Mouse (Mus musculus) intestine, postnatal 0 days (tissue): ENCODE data around the gene Olfr347. TPM values are rescaled to one million over a fixed set of nuclear protein-coding genes. Genes with fewer than 3 reads are reported as not detected.

ENCODE experiments used
- ATAC-seq: fragments of 200-750 bp; cut with Nextera tagmentation; 2 replicates; pipeline ENCODE4 v1.8.0; 2017; ENCODE audit warnings: mild to moderate bottlenecking, moderate TSS enrichment, moderate library complexity
- H3K27ac ChIP-seq: fragments of 300-500 bp; sonication (generic); 2 replicates; pipeline ENCODE4 v1.5.1; 2014; ENCODE audit warnings: mild to moderate bottlenecking, low read depth, low read length, moderate library complexity
- H3K27me3 ChIP-seq: fragments of 300-500 bp; sonication (generic); replicated peaks from 2 replicates; pipeline ENCODE4 v1.6.1; 2014; ENCODE audit warnings: low read length, mixed read lengths; ENCODE audit not compliant: control insufficient read depth, insufficient read depth
- H3K36me3 ChIP-seq: fragments of 300-500 bp; sonication (generic); 2 replicates; pipeline ENCODE4 v1.6.1; 2014; ENCODE audit warnings: mild to moderate bottlenecking, moderate library complexity; ENCODE audit not compliant: control insufficient read depth, insufficient read depth
- H3K4me1 ChIP-seq: fragments of 300-500 bp; sonication (generic); replicated peaks from 2 replicates; pipeline ENCODE4 v1.6.1; 2014; ENCODE audit warnings: antibody characterized with exemption, low read length, mixed read lengths; ENCODE audit not compliant: control insufficient read depth, insufficient read depth
- H3K4me2 ChIP-seq: fragments of 300-500 bp; sonication (generic); replicated peaks from 2 replicates; pipeline ENCODE4 v1.6.1; 2014; ENCODE audit warnings: low read depth, mild to moderate bottlenecking, moderate library complexity
- H3K4me3 ChIP-seq: fragments of 300-500 bp; sonication (generic); 2 replicates; pipeline ENCODE4 v1.5.1; 2014; ENCODE audit warnings: low read depth, low read length
- H3K9ac ChIP-seq: fragments of 300-500 bp; sonication (generic); 2 replicates; pipeline ENCODE4 v1.6.1; 2014; ENCODE audit warnings: mild to moderate bottlenecking, low read depth, low read length
- H3K9me3 ChIP-seq: fragments of 300-500 bp; sonication (generic); 2 replicates; pipeline ENCODE4 v1.6.1; 2016; ENCODE audit warnings: mixed run types; ENCODE audit not compliant: control insufficient read depth
- CTCF ChIP-seq: sonication (generic); IDR thresholded peaks from 2 replicates; pipeline ENCODE4 v1.5.1; 2016; ENCODE audit warnings: low read depth, mild to moderate bottlenecking, control low read depth, antibody characterized with exemption, moderate library complexity
- WGBS: fragments of 180-500 bp; shearing (Covaris S2); extraction: QIAGEN DNeasy Blood & Tissue Kit; methylation state at CpG from one replicate; pipeline ENCODE4 v1.1.7; 2014; 5-methylcytosine and 5-hydroxymethylcytosine counted together
- polyA plus RNA-seq: library from polyadenylated mRNA; unstranded; fragments of >200 nt; fragmentation: Nextera tagmentation; extraction: Ambion mirVana; gene quantifications from 2 replicates; pipeline ENCODE4 v1.2.1, GENCODE M21; 2015

Gene Olfr347
- not detected in 2 replicates for polyA plus RNA-seq

GRCm38 (mm10) chr2:36731602-36732001 lies at the start of gene Olfr347:
Olfr347 (plus strand) TSS chr2:36731902.
- no peak within 1 kb of the TSS for H3K4me2 ChIP-seq
- no peak for ATAC-seq
- H3K27me3 ChIP-seq: no peaks in the 10 kb centered on the region
- H3K4me3 ChIP-seq: no peak within 1 kb of the TSS
- no peaks in the 10 kb centered on the region for H3K36me3 ChIP-seq
- no peaks in the 10 kb centered on the region for H3K4me1 ChIP-seq
- H3K9me3 ChIP-seq: 0 out of 2 replicates have a peak, but pooled peaks cover 2% of the 10 kb centered on the region
- H3K27ac ChIP-seq: no peak within 1 kb of the TSS
- H3K9ac ChIP-seq: no peak within 1 kb of the TSS
- TF ChIP-seq CTCF: no peak

- no peak within 1 kb of the TSS for H3K9ac ChIP-seq
- no peaks in the 10 kb centered on the region for H3K4me1 ChIP-seq
- no peaks in the 10 kb centered on the region for H3K36me3 ChIP-seq
- no peak for ATAC-seq
- no peak within 1 kb of the TSS for H3K4me2 ChIP-seq
- no peak for TF ChIP-seq CTCF
- H3K27me3 ChIP-seq: no peaks in the 10 kb centered on the region
- no peak within 1 kb of the TSS for H3K27ac ChIP-seq
- 74% methylated on average over 1 of the region's 1 CpGs for WGBS
- H3K9me3 ChIP-seq: no peaks in the 10 kb centered on the region
- no peak within 1 kb of the TSS for H3K4me3 ChIP-seq
Observed at GRCm38 (mm10) chr2:36685488-36685887, 46.2 kb upstream of the Olfr347 start, which contains the start of gene Olfr346. Olfr346 (plus strand) TSS chr2:36685788.

GRCm38 (mm10) chr2:36736226-36736625 lies 4.5 kb downstream of the Olfr347 start:
- ATAC-seq: no peak
- Histone ChIP-seq H3K9ac (no peak overlapping the region), H3K4me1 (no peaks in the 10 kb centered on the region), H3K9me3 (no peaks in the 10 kb centered on the region), H3K4me2 (no peak overlapping the region), H3K27me3 (no peaks in the 10 kb centered on the region), H3K27ac (no peak overlapping the region), H3K4me3 (no peak overlapping the region), H3K36me3 (no peaks in the 10 kb centered on the region)
- no peak for TF ChIP-seq CTCF
- WGBS: 60% methylated on average over 3 of the region's 3 CpGs

GRCm38 (mm10) chr2:36783976-36784375 lies 52.3 kb downstream of the Olfr347 start, which contains the start of gene Olfr348:
Olfr348 (plus strand) TSS chr2:36784276.
- H3K4me2 ChIP-seq: no peak within 1 kb of the TSS
- no peaks in the 10 kb centered on the region for H3K4me1 ChIP-seq
- H3K9ac ChIP-seq: no peak within 1 kb of the TSS
- TF ChIP-seq CTCF: no peak
- no peak within 1 kb of the TSS for H3K4me3 ChIP-seq
- H3K27ac ChIP-seq: no peak within 1 kb of the TSS
- 70% methylated on average over 2 of the region's 2 CpGs for WGBS
- H3K36me3 ChIP-seq: no peaks in the 10 kb centered on the region
- H3K9me3 ChIP-seq: no peaks in the 10 kb centered on the region
- no peaks in the 10 kb centered on the region for H3K27me3 ChIP-seq
- ATAC-seq: no peak

Other genes starting within 250 kb of the Olfr347 start
- not detected in 2 replicates for gene Olfr341, start 249.4 kb upstream of the Olfr347 start, polyA plus RNA-seq
- gene Olfr342, start 206.9 kb upstream of the Olfr347 start, polyA plus RNA-seq: not detected in 2 replicates
- not detected in 2 replicates for gene Olfr344, start 165.2 kb upstream of the Olfr347 start, polyA plus RNA-seq
- not detected in 2 replicates for gene Olfr345, start 91.9 kb upstream of the Olfr347 start, polyA plus RNA-seq
- gene Olfr346, start 46.1 kb upstream of the Olfr347 start, polyA plus RNA-seq: not detected in 2 replicates
- gene Olfr348, start 52.4 kb downstream of the Olfr347 start, polyA plus RNA-seq: not detected in 2 replicates
- gene Olfr50, start 58.6 kb downstream of the Olfr347 start, polyA plus RNA-seq: not detected in 2 replicates
- not detected in 2 replicates for gene Olfr3, start 85.1 kb downstream of the Olfr347 start, polyA plus RNA-seq
- not detected in 2 replicates for gene Olfr350, start 114.4 kb downstream of the Olfr347 start, polyA plus RNA-seq
- gene Olfr351, start 130.8 kb downstream of the Olfr347 start, polyA plus RNA-seq: not detected in 2 replicates
- gene Olfr352, start 136.6 kb downstream of the Olfr347 start, polyA plus RNA-seq: not detected in 2 replicates
- not detected in 2 replicates for gene Olfr353, start 161.0 kb downstream of the Olfr347 start, polyA plus RNA-seq
- not detected in 2 replicates for gene Olfr354, start 173.8 kb downstream of the Olfr347 start, polyA plus RNA-seq
- gene Olfr355, start 197.0 kb downstream of the Olfr347 start, polyA plus RNA-seq: not detected in 2 replicates
- gene Olfr356, start 205.2 kb downstream of the Olfr347 start, polyA plus RNA-seq: not detected in 2 replicates